In the genomic region with DNA sequence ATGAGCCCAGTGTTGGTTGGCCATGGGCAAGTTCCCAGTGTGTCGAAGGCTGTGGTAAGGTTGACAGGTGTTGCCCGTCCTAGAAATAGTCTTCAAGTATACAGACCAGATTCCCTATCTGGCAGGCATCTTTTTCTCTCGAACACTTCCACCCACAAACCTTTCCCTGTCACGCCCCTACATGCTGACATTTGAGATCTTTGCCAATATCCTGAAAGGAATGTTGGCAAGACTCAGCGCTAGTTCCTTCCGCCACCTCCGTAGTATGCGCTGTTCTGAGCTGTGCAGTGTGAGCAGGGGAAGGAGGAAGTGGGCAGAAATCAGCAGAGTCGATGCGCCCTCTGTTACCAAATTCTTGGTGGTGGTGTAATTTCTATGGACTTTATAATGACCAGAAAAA, we compare ENCODE assay signal across 23 mouse cellular contexts. TPM values are rescaled to one million over a fixed set of nuclear protein-coding genes. Genes with fewer than 3 reads are reported as not detected.
DNase-seq lines count a peak whose midpoint lies in the region; ATAC-seq lines count a peak whose summit lies in the region.
"Had no signal": no experiment of that assay in that cellular context is flagged by ENCODE, and none has a peak within 500 bp of the region (broad histone marks: within the 10 kb centered on the region; RNA-seq: fewer than 3 reads in every experiment).

No protein-coding gene starts in this region.

- peak; percentile 42 to 65 for DNase-seq in layer of hippocampus, adult 18-20 months (ENCODE audit: low spot score in 2 of 2)
- no peak for DNase-seq in layer of hippocampus, postnatal 10 days (ENCODE audit: low spot score in 2 of 2)
- peak; percentile 33 for DNase-seq in gonadal fat pad, adult 2 months (ENCODE audit: low read depth)
- DNase-seq in right cerebral cortex, postnatal 10 days (ENCODE audit: low spot score in 2 of 2) = peak; percentile 23 to 39
- DNase-seq in kidney, postnatal 10 days = no peak
- no peak for DNase-seq in heart, adult 11 months
- DNase-seq: gastrocnemius, postnatal 10 days; kidney, adult 2 months; kidney, postnatal 4 days; thymus, postnatal 25 days had no signal

- peak; percentile 91 for ATAC-seq in frontal cortex, adult (ENCODE audit: low TSS enrichment)
- ATAC-seq: forebrain, embryonic 15.5 days; lung, postnatal 0 days; midbrain, embryonic 15.5 days had no signal

RNA-seq across cellular contexts. Expression of a gene that starts 27.8 kb away (rescaled TPM):
- total RNA-seq in layer of hippocampus, adult 18-20 months (2021) = not detected
- total RNA-seq in layer of hippocampus, postnatal 10 days (2021) = not detected
- not detected in 2 replicates for polyA plus RNA-seq in gonadal fat pad, adult 2 months (2012; rRNA removed)
- total RNA-seq: ES-E14; gastrocnemius, postnatal 10 days; heart, adult 8-10 months; megakaryocyte, adult 5-6 weeks; neutrophil, adult 5-6 weeks had no signal
- polyA plus RNA-seq: cerebellum, adult 2 months; forebrain, embryonic 15.5 days; heart, embryonic 16.5 days; hindbrain, embryonic 10.5 days; kidney, adult 2 months; liver, embryonic 15.5 days; lung, postnatal 0 days; midbrain, embryonic 15.5 days; testis, adult 2 months had no signal

RNA-seq across cellular contexts. Expression of a gene that starts 39.7 kb away (rescaled TPM):
- 10 to 100 TPM; 74.6 to 77.7 TPM for total RNA-seq in layer of hippocampus, adult 18-20 months (2021)
- total RNA-seq in layer of hippocampus, postnatal 10 days (2021) = 10 to 100 TPM; 77.2 to 82.2 TPM
- polyA plus RNA-seq in gonadal fat pad, adult 2 months (2012; rRNA removed) = 7.8 and 14.2 TPM in 2 replicates

Comparison
In these comparisons a context has a peak if more than half of its experiments do, and no peak if none do; other contexts are left out.
1. DNase-seq: peak in layer of hippocampus, adult 18-20 months (2 of 2), gonadal fat pad, adult 2 months (single experiment) and right cerebral cortex, postnatal 10 days (2 of 2); none in layer of hippocampus, postnatal 10 days (0 of 2), kidney, postnatal 10 days (single experiment) and heart, adult 11 months (single experiment).